Mouse (Mus musculus) megakaryocyte, adult 5-6 weeks (primary cell): Measurements from ENCODE around the gene Pnpla1. TPM values are rescaled to one million over a fixed set of nuclear protein-coding genes. Genes with fewer than 3 reads are reported as not detected.

Source experiments
- total RNA-seq, 2 experiments: library from RNA; stranded (forward) in 1 of 2; stranded (reverse) in 1 of 2; fragments of 153-499, 151-499 nt in 1 of 2; fragments of 221-1000, 200-1000 nt in 1 of 2; gene quantifications; 2 replicates each; pipeline versions ENCODE4 v1.2.3 to v1.2.4; 2015 to 2017

Gene Pnpla1
- total RNA-seq, 2 experiments from 2014 or later, result 0.58 to 0.92 TPM

Other genes starting within 250 kb of the Pnpla1 start
- 53.0 and 66.9 TPM in 2 replicates for gene Srpk1, start 235.7 kb upstream of the Pnpla1 start, total RNA-seq (2015)
- gene Srpk1, start 235.7 kb upstream of the Pnpla1 start, total RNA-seq (2017), result 66.9 and 70.8 TPM in 2 replicates
- gene Slc26a8, start 168.2 kb upstream of the Pnpla1 start, total RNA-seq (2015), result 0.52 and 0.58 TPM in 2 replicates
- 0.33 TPM in 1 of 2 replicates, not detected in the other for gene Slc26a8, start 168.2 kb upstream of the Pnpla1 start, total RNA-seq (2017)
- gene Mapk14, start 167.1 kb upstream of the Pnpla1 start, total RNA-seq (2015), result 163 and 164 TPM in 2 replicates
- 143 and 160 TPM in 2 replicates for gene Mapk14, start 167.1 kb upstream of the Pnpla1 start, total RNA-seq (2017)
- 5.9 and 8.8 TPM in 2 replicates for gene AC170998.1, start 132.3 kb upstream of the Pnpla1 start, total RNA-seq (2015)
- gene AC170998.1, start 132.3 kb upstream of the Pnpla1 start, total RNA-seq (2017), result 1.4 and 3.7 TPM in 2 replicates
- 12.2 and 17.0 TPM in 2 replicates for gene Mapk13, start 89.1 kb upstream of the Pnpla1 start, total RNA-seq (2015)
- gene Mapk13, start 89.1 kb upstream of the Pnpla1 start, total RNA-seq (2017), result 21.3 and 32.8 TPM in 2 replicates
- 22.5 and 22.6 TPM in 2 replicates for gene Brpf3, start 57.3 kb upstream of the Pnpla1 start, total RNA-seq (2015)
- gene Brpf3, start 57.3 kb upstream of the Pnpla1 start, total RNA-seq (2017), result 4.4 and 8.3 TPM in 2 replicates
- gene 4930539E08Rik, start 56.9 kb downstream of the Pnpla1 start, total RNA-seq (2015), result 0.18 TPM in 1 of 2 replicates, not detected in the other
- gene 4930539E08Rik, start 56.9 kb downstream of the Pnpla1 start, total RNA-seq (2017), result 0.08 and 0.40 TPM in 2 replicates
- 0.74 and 1.2 TPM in 2 replicates for gene Pxt1, start 85.4 kb downstream of the Pnpla1 start, total RNA-seq (2015)
- gene Pxt1, start 85.4 kb downstream of the Pnpla1 start, total RNA-seq (2017), result 0.44 and 0.49 TPM in 2 replicates
- 130 and 131 TPM in 2 replicates for gene Kctd20, start 93.5 kb downstream of the Pnpla1 start, total RNA-seq (2015)
- 203 and 222 TPM in 2 replicates for gene Kctd20, start 93.5 kb downstream of the Pnpla1 start, total RNA-seq (2017)
- gene Stk38, start 149.6 kb downstream of the Pnpla1 start, total RNA-seq (2015), result 312 and 327 TPM in 2 replicates
- gene Stk38, start 149.6 kb downstream of the Pnpla1 start, total RNA-seq (2017), result 237 and 269 TPM in 2 replicates
- gene Srsf3, start 174.2 kb downstream of the Pnpla1 start, total RNA-seq (2015), result 317 and 383 TPM in 2 replicates
- gene Srsf3, start 174.2 kb downstream of the Pnpla1 start, total RNA-seq (2017), result 479 and 534 TPM in 2 replicates
- gene Cdkn1a, start 232.6 kb downstream of the Pnpla1 start, total RNA-seq (2015), result 19.9 and 22.6 TPM in 2 replicates
- gene Cdkn1a, start 232.6 kb downstream of the Pnpla1 start, total RNA-seq (2017), result 3.7 and 5.8 TPM in 2 replicates